Mouse (Mus musculus) forebrain, postnatal 0 days (tissue): ENCODE results near the gene Wnk1. TPM values are rescaled to one million over a fixed set of nuclear protein-coding genes. Genes with fewer than 3 reads are reported as not detected.
A peak's percentile ranks its signal among the peaks of the same experiment; 100 is the strongest.
"Not testable (repeated sequence)": the region's sequence is repeated elsewhere in the genome, so short reads cannot be mapped to it uniquely, and the experiment has no call there.

Source experiments
- ATAC-seq: fragments of 200-750 bp; cut with Nextera tagmentation; 2 replicates; pipeline ENCODE4 v1.8.0; 2017; ENCODE audit warnings: mild to moderate bottlenecking, moderate library complexity
- DNase-seq: peaks from one replicate; pipeline ENCODE4 v3.0.0-alpha.2; 2015
- H3K27ac ChIP-seq: fragments of 300-500 bp; sonication (generic); 2 replicates; pipeline ENCODE4 v1.5.1; 2014; ENCODE audit warnings: low read depth, mild to moderate bottlenecking, antibody characterized with exemption, low read length, moderate library complexity, mixed read lengths
- H3K27me3 ChIP-seq: fragments of 300-500 bp; sonication (generic); 2 replicates; pipeline ENCODE4 v1.6.1; 2014; ENCODE audit warnings: mild to moderate bottlenecking, low read length, mixed read lengths; ENCODE audit not compliant: insufficient read depth
- H3K36me3 ChIP-seq: fragments of 300-500 bp; sonication (generic); 2 replicates; pipeline ENCODE4 v1.6.1; 2014; ENCODE audit warnings: mild to moderate bottlenecking, moderate library complexity; ENCODE audit not compliant: insufficient read depth
- H3K4me1 ChIP-seq: fragments of 300-500 bp; sonication (generic); 2 replicates; pipeline ENCODE4 v1.6.1; 2014; ENCODE audit warnings: antibody characterized with exemption; ENCODE audit not compliant: insufficient read depth
- H3K4me2 ChIP-seq: fragments of 300-500 bp; sonication (generic); 2 replicates; pipeline ENCODE4 v1.6.1; 2014; ENCODE audit warnings: low read depth, mild to moderate bottlenecking, moderate library complexity
- H3K4me3 ChIP-seq: fragments of 300-500 bp; sonication (generic); 2 replicates; pipeline ENCODE4 v1.5.1; 2014; ENCODE audit warnings: low read depth, low read length, mixed read lengths
- H3K9ac ChIP-seq: fragments of 300-500 bp; sonication (generic); 2 replicates; pipeline ENCODE4 v1.6.1; 2014; ENCODE audit warnings: mild to moderate bottlenecking
- H3K9me3 ChIP-seq: fragments of 300-500 bp; sonication (generic); 2 replicates; pipeline ENCODE4 v1.6.1; 2016; ENCODE audit warnings: low read length
- CTCF ChIP-seq: sonication (generic); IDR thresholded peaks from 2 replicates; pipeline ENCODE4 v1.5.1; 2016; ENCODE audit warnings: antibody characterized with exemption, control low read depth, low read depth
- WGBS: fragments of 180-500 bp; shearing (Covaris S2); extraction: QIAGEN DNeasy Blood & Tissue Kit; methylation state at CpG from one replicate; pipeline ENCODE4 v1.1.7; 2014; 5-methylcytosine and 5-hydroxymethylcytosine counted together
- polyA plus RNA-seq: library from polyadenylated mRNA; unstranded; fragments of >200 nt; fragmentation: Nextera tagmentation; extraction: Ambion mirVana; gene quantifications from 2 replicates; pipeline ENCODE4 v1.2.1, GENCODE M21; 2015
- total RNA-seq: library from RNA; depleted of rRNA; stranded (reverse); fragments of >200 nt; gene quantifications from 2 replicates; pipeline ENCODE4 v1.2.3, GENCODE M21; 2014; rRNA removed

Wnk1 gene
- total RNA-seq (95.6 and 130 TPM in 2 replicates), polyA plus RNA-seq (19.5 and 34.2 TPM in 2 replicates)

- ATAC-seq (peak; percentile 95), DNase-seq (peak; percentile 100)
- no peak for TF ChIP-seq CTCF
- Histone ChIP-seq H3K4me3 (peak within 1 kb of the TSS; percentile 88), H3K9ac (peak within 1 kb of the TSS; percentile 81), H3K36me3 (no peaks in the 10 kb centered on the region), H3K27ac (peak within 1 kb of the TSS; percentile 95), H3K4me1 (peaks cover 10% of the 10 kb centered on the region), H3K27me3 (no peaks in the 10 kb centered on the region), H3K4me2 (peak within 1 kb of the TSS; percentile 79), H3K9me3 (no peaks in the 10 kb centered on the region)
- WGBS, result under 1% methylated on average over 49 of the region's 59 CpGs
Measured at GRCm38 (mm10) chr6:120038366-120039255, at the start of gene Wnk1. TSS of gene Wnk1 (minus strand) at chr6:120038672.

DNA sequence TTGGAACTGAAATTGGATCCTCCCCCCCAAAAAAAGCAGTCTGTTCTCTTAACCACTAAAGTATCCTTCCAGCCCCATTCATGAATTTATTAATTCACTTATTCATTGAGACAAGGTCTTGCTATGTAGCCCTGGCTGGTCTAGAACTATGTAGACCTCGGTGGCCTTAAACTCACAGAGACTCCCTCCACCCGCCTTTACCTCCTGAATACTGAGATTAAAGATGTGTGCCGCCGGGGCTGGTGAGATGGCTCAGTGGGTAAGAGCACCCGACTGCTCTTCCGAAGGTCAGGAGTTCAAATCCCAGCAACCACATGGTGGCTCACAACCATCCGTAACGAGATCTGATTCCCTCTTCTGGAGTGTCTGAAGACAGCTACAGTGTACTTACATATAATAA is 48.6 kb upstream of the Wnk1 start:
- not testable (repeated sequence) for H3K4me3 ChIP-seq, H3K4me1 ChIP-seq, DNase-seq, H3K4me2 ChIP-seq, H3K9me3 ChIP-seq, ATAC-seq, H3K36me3 ChIP-seq, H3K9ac ChIP-seq, H3K27me3 ChIP-seq, H3K27ac ChIP-seq
- WGBS, result 90% methylated on average over 6 of the region's 8 CpGs

DNA sequence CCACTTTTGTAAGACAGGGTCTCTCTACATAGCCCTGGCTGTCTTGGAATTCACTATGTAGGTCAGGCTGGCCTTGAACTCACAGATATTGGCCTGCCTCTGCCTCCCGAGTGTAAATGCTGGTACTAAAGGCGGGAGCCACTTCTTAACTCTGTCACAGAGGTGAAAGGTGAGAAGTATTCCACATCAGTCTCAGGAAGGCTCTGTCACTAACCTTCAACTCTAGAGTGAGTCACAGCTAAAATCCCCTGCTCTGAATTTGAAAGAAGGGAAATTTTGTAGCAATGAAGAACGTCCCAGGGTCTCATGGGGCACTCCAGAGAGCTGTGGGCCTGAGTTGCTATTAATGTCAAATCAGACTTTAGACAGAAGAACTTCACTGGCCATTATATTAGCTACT is 47.4 kb upstream of the Wnk1 start:
- no peak for DNase-seq
- Histone ChIP-seq H3K27ac (no peak overlapping the region), H3K4me2 (no peak overlapping the region), H3K4me1 (no peaks in the 10 kb centered on the region), H3K9me3 (no peaks in the 10 kb centered on the region), H3K27me3 (no peaks in the 10 kb centered on the region), H3K4me3 (no peak overlapping the region), H3K9ac (no peak overlapping the region), H3K36me3 (no peaks in the 10 kb centered on the region)
- WGBS, result 69% methylated on average over 3 of the region's 3 CpGs
- TF ChIP-seq CTCF, result no peak
- ATAC-seq, result no peak

GRCm38 (mm10) chr6:120084983-120085382 is 46.5 kb upstream of the Wnk1 start:
- Histone ChIP-seq H3K4me2 (no peak overlapping the region), H3K27ac (no peak overlapping the region), H3K4me1 (no peaks in the 10 kb centered on the region), H3K9ac (no peak overlapping the region), H3K9me3 (no peaks in the 10 kb centered on the region), H3K36me3 (no peaks in the 10 kb centered on the region), H3K4me3 (no peak overlapping the region), H3K27me3 (no peaks in the 10 kb centered on the region)
- no peak for DNase-seq
- no peak for ATAC-seq
- no peak for TF ChIP-seq CTCF
- 96% methylated on average over 2 of the region's 2 CpGs for WGBS

GRCm38 (mm10) chr6:120083442-120083841 is 45.0 kb upstream of the Wnk1 start:
- Histone ChIP-seq H3K9me3 (no peaks in the 10 kb centered on the region), H3K36me3 (no peaks in the 10 kb centered on the region)
- WGBS, result 80% methylated on average over 6 of the region's 6 CpGs

GRCm38 (mm10) chr6:120082951-120083411 is 44.5 kb upstream of the Wnk1 start:
- H3K4me1 ChIP-seq, result no peaks in the 10 kb centered on the region
- no peak overlapping the region for H3K4me3 ChIP-seq
- TF ChIP-seq CTCF, result no peak
- no peak for ATAC-seq
- no peaks in the 10 kb centered on the region for H3K27me3 ChIP-seq
- no peak overlapping the region for H3K4me2 ChIP-seq
- no peak overlapping the region for H3K27ac ChIP-seq
- WGBS, result 92% methylated on average over 8 of the region's 8 CpGs
- H3K9me3 ChIP-seq, result no peaks in the 10 kb centered on the region
- no peaks in the 10 kb centered on the region for H3K36me3 ChIP-seq
- H3K9ac ChIP-seq, result no peak overlapping the region
- DNase-seq, result no peak

More at GRCm38 (mm10) chr6:120083442-120083841, 45.0 kb upstream of the Wnk1 start:
- Histone ChIP-seq H3K27me3 (no peaks in the 10 kb centered on the region), H3K4me1 (no peaks in the 10 kb centered on the region), H3K27ac (no peak overlapping the region), H3K4me3 (no peak overlapping the region), H3K4me2 (no peak overlapping the region), H3K9ac (no peak overlapping the region)
- TF ChIP-seq CTCF, result no peak
- DNase-seq (no peak), ATAC-seq (no peak)

- no peaks in the 10 kb centered on the region for H3K9me3 ChIP-seq
Measured at GRCm38 (mm10) chr6:120082251-120082950, 43.9 kb upstream of the Wnk1 start.

More at GRCm38 (mm10) chr6:120082251-120082950, 43.9 kb upstream of the Wnk1 start:
- no peaks in the 10 kb centered on the region for H3K36me3 ChIP-seq
- H3K4me2 ChIP-seq, result no peak overlapping the region
- TF ChIP-seq CTCF, result no peak
- ATAC-seq, result no peak
- H3K27me3 ChIP-seq, result no peaks in the 10 kb centered on the region
- WGBS, result 91% methylated on average over 6 of the region's 6 CpGs
- no peak overlapping the region for H3K9ac ChIP-seq
- no peak for DNase-seq
- no peaks in the 10 kb centered on the region for H3K4me1 ChIP-seq
- no peak overlapping the region for H3K27ac ChIP-seq
- H3K4me3 ChIP-seq, result no peak overlapping the region
